Mouse (Mus musculus): ENCODE results near the gene Mfap1b. TPM values are rescaled to one million over a fixed set of nuclear protein-coding genes. Genes with fewer than 3 reads are reported as not detected.
"Not testable (repeated sequence)": the region's sequence is repeated elsewhere in the genome, so short reads cannot be mapped to it uniquely, and the experiment has no call there.

Gene Mfap1b
- polyA plus RNA-seq, 1 experiment from 2014 or later, result 79.7 TPM

- H3K36me3 ChIP-seq, result peaks cover 15% of the 10 kb centered on the region
- H3K27me3 ChIP-seq, H3K9me3 ChIP-seq: not testable (repeated sequence)
- H3K4me1 ChIP-seq (replicated peaks), result peaks cover 29% of the 10 kb centered on the region
- peak within 1 kb of the TSS; percentile 77 for H3K27ac ChIP-seq
- H3K4me3 ChIP-seq, result peak within 1 kb of the TSS; percentile 62
- peak within 1 kb of the TSS; percentile 74 for H3K9ac ChIP-seq
- ATAC-seq (ENCODE audit: low FRiP score), result peak; percentile 93
- 5% methylated on average over 42 of the region's 42 CpGs for WGBS
- peak within 1 kb of the TSS; percentile 84 for H3K4me2 ChIP-seq
Measured at GRCm38 (mm10) chr2:121505942-121506882, 32.3 kb upstream of the Mfap1b start, which contains the start of the genes Mfap1a and Wdr76. Gene Mfap1a, minus strand, starts transcription at chr2:121506665. Gene Wdr76, plus strand, starts transcription at chr2:121506723.

DNA sequence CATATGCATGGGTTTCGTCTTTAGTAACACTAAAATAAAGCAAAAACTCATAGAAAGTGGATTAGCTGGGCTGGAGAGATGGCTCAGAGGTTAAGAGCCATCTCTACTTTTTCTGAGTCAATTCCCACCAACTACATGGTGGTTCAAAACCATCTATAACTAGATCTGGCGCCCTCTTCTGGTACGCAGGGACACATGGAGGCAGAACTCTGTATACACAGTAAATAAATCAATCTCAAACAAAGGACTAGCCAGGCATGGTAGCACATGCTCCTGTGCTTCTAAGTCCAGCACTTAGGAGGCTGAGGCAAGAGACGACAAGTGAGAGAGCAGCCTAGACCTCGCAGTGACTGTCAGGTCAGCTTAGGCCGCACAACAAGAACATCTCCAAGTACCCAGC, 27.7 kb upstream of the Mfap1b start:
- not testable (repeated sequence) for H3K9me3 ChIP-seq; H3K27ac ChIP-seq; H3K9ac ChIP-seq; H3K4me3 ChIP-seq; H3K27me3 ChIP-seq; H3K4me2 ChIP-seq; ATAC-seq (ENCODE audit: low FRiP score)
- peaks cover 11% of the 10 kb centered on the region for H3K4me1 ChIP-seq (replicated peaks)
- H3K36me3 ChIP-seq, result peaks cover 12% of the 10 kb centered on the region
- WGBS, result 83% methylated on average over 1 of the region's 6 CpGs

DNA sequence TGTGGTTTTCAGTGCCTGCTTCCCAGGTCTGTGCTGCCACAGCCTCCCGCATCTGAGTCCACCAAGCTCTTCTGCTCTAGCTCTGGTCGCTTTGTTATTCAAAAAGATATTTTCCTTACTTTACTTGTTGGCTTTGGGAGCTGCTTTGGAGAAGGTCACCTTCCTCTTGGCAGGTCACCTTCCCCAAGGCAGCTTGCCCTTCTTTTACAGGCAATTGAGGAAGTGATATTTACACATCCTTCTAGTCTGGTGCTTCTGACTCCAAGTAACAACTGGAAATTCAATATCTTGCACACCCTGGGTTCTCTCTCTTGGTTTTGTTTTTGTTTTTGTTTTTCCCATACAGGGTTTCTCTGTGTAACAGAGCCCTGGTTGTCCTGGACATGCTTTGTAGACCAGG, 10.5 kb upstream of the Mfap1b start:
- ATAC-seq (ENCODE audit: low FRiP score); H3K9me3 ChIP-seq; H3K36me3 ChIP-seq; H3K4me3 ChIP-seq; H3K27ac ChIP-seq; H3K4me2 ChIP-seq; H3K9ac ChIP-seq; H3K4me1 ChIP-seq (replicated peaks); H3K27me3 ChIP-seq: not testable (repeated sequence)
- WGBS, result 75% methylated on average over 2 of the region's 2 CpGs

GRCm38 (mm10) chr2:121483576-121483975, 9.7 kb upstream of the Mfap1b start:
- Histone ChIP-seq H3K27ac (no peak overlapping the region), H3K36me3 (no peaks in the 10 kb centered on the region), H3K4me1 (replicated peaks) (peaks cover 5% of the 10 kb centered on the region), H3K4me3 (no peak overlapping the region), H3K27me3 (no peaks in the 10 kb centered on the region), H3K9ac (no peak overlapping the region), H3K9me3 (no peaks in the 10 kb centered on the region), H3K4me2 (no peak overlapping the region)
- WGBS, result 39% methylated on average over 8 of the region's 8 CpGs
- ATAC-seq (ENCODE audit: low FRiP score), result no peak

DNA sequence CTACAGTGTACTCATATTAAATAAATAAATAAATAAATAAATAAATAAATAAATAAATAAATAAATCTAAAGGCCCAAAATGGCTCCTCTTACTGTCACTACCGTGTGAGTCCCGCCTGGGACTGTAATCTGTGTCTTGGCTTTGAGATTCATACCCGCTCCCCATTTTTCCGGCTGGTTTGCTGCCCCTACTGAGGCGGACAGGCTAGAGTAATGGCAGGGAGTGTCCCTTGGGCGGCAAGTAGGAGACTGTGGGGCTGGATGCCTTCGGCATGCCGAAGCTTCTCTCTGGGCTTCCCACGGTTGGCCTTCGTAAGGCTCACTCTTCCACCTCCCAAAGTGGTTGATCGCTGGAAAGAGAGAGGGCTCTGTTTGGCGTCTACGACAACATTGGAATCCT, 7.0 kb upstream of the Mfap1b start:
- ATAC-seq (ENCODE audit: low FRiP score); H3K27me3 ChIP-seq; H3K4me3 ChIP-seq; H3K9me3 ChIP-seq; H3K9ac ChIP-seq; H3K27ac ChIP-seq; H3K36me3 ChIP-seq; H3K4me1 ChIP-seq (replicated peaks); H3K4me2 ChIP-seq: not testable (repeated sequence)
- 88% methylated on average over 13 of the region's 13 CpGs for WGBS

DNA sequence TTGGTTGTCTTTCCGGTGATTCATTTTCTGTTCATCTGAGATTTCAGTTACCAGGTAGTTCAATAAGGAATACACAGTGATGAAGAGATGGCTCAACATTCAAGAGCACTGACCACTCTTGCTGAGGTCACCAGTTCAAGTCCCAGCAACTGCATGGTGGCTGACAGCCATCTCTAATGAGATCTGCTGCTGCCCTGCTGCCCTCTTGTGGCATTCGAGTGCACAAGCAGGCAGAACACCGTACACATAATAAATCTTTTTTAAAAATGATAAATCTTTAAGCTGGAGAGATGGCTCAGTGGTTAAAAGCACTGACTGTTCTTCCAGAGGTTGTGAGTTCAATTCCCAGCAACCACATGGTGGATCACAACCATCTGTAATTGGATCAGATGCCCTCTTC, 6.6 kb upstream of the Mfap1b start:
- ATAC-seq (ENCODE audit: low FRiP score), result no peak
- 53% methylated on average over 3 of the region's 3 CpGs for WGBS
- Histone ChIP-seq H3K27me3 (no peaks in the 10 kb centered on the region), H3K4me2 (no peak overlapping the region), H3K9ac (no peak overlapping the region), H3K9me3 (no peaks in the 10 kb centered on the region), H3K4me3 (no peak overlapping the region), H3K36me3 (no peaks in the 10 kb centered on the region), H3K4me1 (replicated peaks) (peaks cover 5% of the 10 kb centered on the region), H3K27ac (no peak overlapping the region)

- Histone ChIP-seq H3K27ac (no peak overlapping the region), H3K9ac (no peak overlapping the region), H3K4me1 (replicated peaks) (peaks cover 8% of the 10 kb centered on the region), H3K27me3 (no peaks in the 10 kb centered on the region), H3K4me2 (no peak overlapping the region), H3K36me3 (no peaks in the 10 kb centered on the region), H3K9me3 (no peaks in the 10 kb centered on the region), H3K4me3 (no peak overlapping the region)
- ATAC-seq (ENCODE audit: low FRiP score), result no peak
- 80% methylated on average over 3 of the region's 3 CpGs for WGBS
Measured at GRCm38 (mm10) chr2:121477491-121478266, 3.8 kb upstream of the Mfap1b start.

GRCm38 (mm10) chr2:121475306-121475705, 1.4 kb upstream of the Mfap1b start:
- 100% methylated on average over 2 of the region's 2 CpGs for WGBS
- not testable (repeated sequence) for H3K27ac ChIP-seq; ATAC-seq (ENCODE audit: low FRiP score); H3K9ac ChIP-seq; H3K4me2 ChIP-seq; H3K4me3 ChIP-seq; H3K9me3 ChIP-seq; H3K27me3 ChIP-seq; H3K36me3 ChIP-seq
- H3K4me1 ChIP-seq (replicated peaks), result peaks cover 11% of the 10 kb centered on the region

- H3K4me2 ChIP-seq, result peak overlapping the region; percentile 87
- H3K9ac ChIP-seq, result peak overlapping the region; percentile 76
- peak overlapping the region; percentile 56 for H3K4me3 ChIP-seq
- peak; percentile 55 for ATAC-seq (ENCODE audit: low FRiP score)
- H3K27ac ChIP-seq, result peak overlapping the region; percentile 78
- H3K27me3 ChIP-seq, result no peaks in the 10 kb centered on the region
- 36% methylated on average over 8 of the region's 8 CpGs for WGBS
- H3K9me3 ChIP-seq, result no peaks in the 10 kb centered on the region
- H3K4me1 ChIP-seq (replicated peaks), result peaks cover 11% of the 10 kb centered on the region
- H3K36me3 ChIP-seq, result peaks cover 4% of the 10 kb centered on the region; the same call in 1 of the 2 replicates
Measured at GRCm38 (mm10) chr2:121474180-121474535, 291 bp upstream of the Mfap1b start.

- 95% methylated on average over 3 of the region's 3 CpGs for WGBS
- H3K36me3 ChIP-seq; H3K27ac ChIP-seq; H3K27me3 ChIP-seq; H3K9me3 ChIP-seq; H3K9ac ChIP-seq; ATAC-seq (ENCODE audit: low FRiP score): not testable (repeated sequence)
- Histone ChIP-seq H3K4me1 (replicated peaks) (peaks cover 11% of the 10 kb centered on the region), H3K4me3 (peak overlapping the region; percentile 56; the same call in 1 of the 2 replicates), H3K4me2 (peak overlapping the region; percentile 87)
Measured at GRCm38 (mm10) chr2:121472783-121473182, 1.1 kb downstream of the Mfap1b start.

- no CpG with 5 or more reads among the region's 6 CpGs for WGBS
- H3K4me3 ChIP-seq; ATAC-seq (ENCODE audit: low FRiP score); H3K4me2 ChIP-seq; H3K27ac ChIP-seq; H3K36me3 ChIP-seq; H3K9me3 ChIP-seq; H3K9ac ChIP-seq; H3K27me3 ChIP-seq; H3K4me1 ChIP-seq (replicated peaks): not testable (repeated sequence)
Measured at GRCm38 (mm10) chr2:121468982-121469381, 4.9 kb downstream of the Mfap1b start.

GRCm38 (mm10) chr2:121460071-121460470, 13.8 kb downstream of the Mfap1b start:
- no peak overlapping the region for H3K4me2 ChIP-seq
- peaks cover 17% of the 10 kb centered on the region for H3K4me1 ChIP-seq (replicated peaks)
- no peaks in the 10 kb centered on the region for H3K9me3 ChIP-seq
- no peak overlapping the region for H3K4me3 ChIP-seq
- H3K9ac ChIP-seq, result no peak overlapping the region
- peaks cover 21% of the 10 kb centered on the region for H3K36me3 ChIP-seq
- no peaks in the 10 kb centered on the region for H3K27me3 ChIP-seq
- 60% methylated on average over 2 of the region's 2 CpGs for WGBS
- no peak overlapping the region for H3K27ac ChIP-seq
- no peak for ATAC-seq (ENCODE audit: low FRiP score)

Data from hindbrain, embryonic 13.5 days (tissue).